Mouse (Mus musculus) intestine, embryonic 14.5 days (tissue): Measurements from ENCODE around the gene Mast4. TPM values are rescaled to one million over a fixed set of nuclear protein-coding genes. Genes with fewer than 3 reads are reported as not detected.

Experiments used
- ATAC-seq: fragments of 200-750 bp; cut with Nextera tagmentation; replicated peaks from 2 replicates; pipeline ENCODE4 v1.8.0; 2017; ENCODE audit warnings: low read depth, moderate number of reproducible peaks, moderate TSS enrichment, moderate library complexity; ENCODE audit not compliant: low FRiP score, low TSS enrichment
- DNase-seq: peaks from one replicate; pipeline ENCODE4 v3.0.0-alpha.2; 2018; ENCODE audit warnings: low spot score
- H3K27ac ChIP-seq: fragments of 300-500 bp; sonication (generic); 2 replicates; pipeline ENCODE4 v1.5.1; 2014; ENCODE audit warnings: low read depth, mild to moderate bottlenecking, control low read depth
- H3K27me3 ChIP-seq: fragments of 300-500 bp; sonication (generic); replicated peaks from 2 replicates; pipeline ENCODE4 v1.6.1; 2014; ENCODE audit warnings: low read length, control low read depth; ENCODE audit not compliant: control insufficient read depth, insufficient read depth
- H3K36me3 ChIP-seq: fragments of 300-500 bp; sonication (generic); 2 replicates; pipeline ENCODE4 v1.6.1; 2014; ENCODE audit warnings: low read length, control low read depth; ENCODE audit not compliant: control insufficient read depth, insufficient read depth
- H3K4me1 ChIP-seq: fragments of 300-500 bp; sonication (generic); replicated peaks from 2 replicates; pipeline ENCODE4 v1.6.1; 2014; ENCODE audit warnings: low read length, control low read depth, mixed read lengths; ENCODE audit not compliant: control insufficient read depth, insufficient read depth
- H3K4me2 ChIP-seq: fragments of 300-500 bp; sonication (generic); 2 replicates; pipeline ENCODE4 v1.6.1; 2014; ENCODE audit warnings: low read length
- H3K4me3 ChIP-seq: fragments of 300-500 bp; sonication (generic); 2 replicates; pipeline ENCODE4 v1.5.1; 2014; ENCODE audit warnings: low read depth, low read length, control low read depth, mixed read lengths
- H3K9ac ChIP-seq: fragments of 300-500 bp; sonication (generic); 2 replicates; pipeline ENCODE4 v1.6.1; 2014; ENCODE audit warnings: mild to moderate bottlenecking, low read length
- H3K9me3 ChIP-seq: fragments of 300-500 bp; sonication (generic); 2 replicates; pipeline ENCODE4 v1.6.1; 2016; ENCODE audit warnings: low read length, control low read depth; ENCODE audit not compliant: control insufficient read depth
- WGBS: fragments of 180-500 bp; shearing (Covaris S2); extraction: QIAGEN DNeasy Blood & Tissue Kit; methylation state at CpG from one replicate; pipeline ENCODE4 v1.1.7; 2014; 5-methylcytosine and 5-hydroxymethylcytosine counted together
- polyA plus RNA-seq: library from polyadenylated mRNA; unstranded; fragments of >200 nt; fragmentation: Nextera tagmentation; extraction: Ambion mirVana; gene quantifications from 2 replicates; pipeline ENCODE4 v1.2.1, GENCODE M21; 2014

Mast4 gene
- polyA plus RNA-seq, 1 experiment from 2014 or later, result 31.9 TPM

DNA sequence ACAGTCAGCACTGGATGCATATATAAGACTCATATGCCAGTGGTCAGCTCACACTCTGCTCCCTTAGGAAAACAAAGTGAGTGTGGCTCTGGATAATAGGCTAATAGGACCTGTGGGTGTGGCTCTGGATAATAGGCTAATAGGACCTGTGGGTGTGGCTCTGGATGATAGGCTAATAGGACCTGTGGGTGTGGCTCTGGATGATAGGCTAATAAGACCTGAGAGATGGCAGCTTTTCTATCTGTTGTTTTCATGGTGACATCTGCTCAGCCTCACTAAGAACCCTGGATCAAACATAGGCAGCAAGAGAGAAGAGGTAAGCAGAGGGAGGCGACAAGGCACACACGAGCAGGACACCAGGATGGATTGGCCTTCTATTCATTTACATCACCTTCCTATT, 483.7 kb downstream of the Mast4 start:
- Histone ChIP-seq H3K36me3 (peaks cover 5% of the 10 kb centered on the region; the same call in 1 of the 2 replicates), H3K27me3 (no peaks in the 10 kb centered on the region), H3K4me2 (no peak overlapping the region), H3K9me3 (no peaks in the 10 kb centered on the region), H3K27ac (no peak overlapping the region), H3K4me1 (0 out of 2 replicates have a peak, but pooled peaks cover under 1% of the 10 kb centered on the region), H3K4me3 (no peak overlapping the region), H3K9ac (no peak overlapping the region)
- DNase-seq (no peak), ATAC-seq (no peak)
- 67% methylated on average over 2 of the region's 2 CpGs for WGBS

DNA sequence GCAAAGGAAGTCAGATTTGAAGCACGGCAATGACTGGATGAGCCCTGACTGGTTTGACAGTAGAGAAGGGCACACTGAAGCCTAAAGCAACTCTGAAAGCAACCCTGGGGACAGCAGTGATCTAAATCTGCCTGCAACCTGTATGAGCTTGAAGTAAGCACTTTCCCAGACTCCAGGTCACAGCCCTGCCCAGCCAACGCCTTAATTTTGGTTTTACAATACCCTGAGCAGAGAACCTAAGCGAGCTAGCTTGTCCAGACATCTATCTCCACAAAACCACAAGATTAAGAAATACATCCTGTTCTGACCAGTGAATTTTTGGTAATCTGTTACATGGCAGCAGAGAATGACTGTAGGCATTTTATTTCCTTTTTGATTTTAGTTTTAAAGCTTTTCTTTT, 485.2 kb downstream of the Mast4 start:
- Histone ChIP-seq H3K4me3 (no peak overlapping the region), H3K27me3 (no peaks in the 10 kb centered on the region), H3K9me3 (no peaks in the 10 kb centered on the region), H3K27ac (no peak overlapping the region), H3K4me2 (no peak overlapping the region), H3K36me3 (peaks cover 5% of the 10 kb centered on the region; the same call in 1 of the 2 replicates), H3K4me1 (0 out of 2 replicates have a peak, but pooled peaks cover 4% of the 10 kb centered on the region), H3K9ac (no peak overlapping the region)
- ATAC-seq, result no peak
- DNase-seq, result peak; percentile 35
- WGBS, result 70% methylated on average over 3 of the region's 3 CpGs

DNA sequence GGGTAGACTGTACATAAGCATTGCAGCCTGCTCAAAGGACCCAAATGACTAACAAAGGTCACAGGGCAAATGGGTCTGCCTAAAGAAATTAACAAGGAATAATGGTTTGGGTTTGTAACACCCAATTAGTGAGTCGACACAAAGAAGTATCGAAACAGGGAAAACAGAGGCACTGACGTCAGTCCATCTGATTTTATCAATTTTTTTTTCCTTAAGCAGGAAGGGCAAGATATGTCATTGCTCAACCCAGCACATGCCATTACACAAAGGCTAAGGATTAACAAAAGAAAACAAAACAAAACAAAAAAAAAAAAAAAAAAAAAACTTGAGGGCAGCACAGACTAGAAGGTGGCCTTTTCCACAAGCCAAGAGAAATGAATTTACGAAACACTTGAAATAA, 487.8 kb downstream of the Mast4 start:
- no peak overlapping the region for H3K9ac ChIP-seq
- H3K4me2 ChIP-seq, result no peak overlapping the region
- H3K4me3 ChIP-seq, result no peak overlapping the region
- H3K36me3 ChIP-seq, result no peaks in the 10 kb centered on the region
- H3K27ac ChIP-seq, result no peak overlapping the region
- peaks cover 8% of the 10 kb centered on the region; the same call in 1 of the 2 replicates for H3K4me1 ChIP-seq
- 84% methylated on average over 4 of the region's 4 CpGs for WGBS
- H3K27me3 ChIP-seq, result no peaks in the 10 kb centered on the region
- no peaks in the 10 kb centered on the region for H3K9me3 ChIP-seq
- DNase-seq (no peak), ATAC-seq (no peak)

DNA sequence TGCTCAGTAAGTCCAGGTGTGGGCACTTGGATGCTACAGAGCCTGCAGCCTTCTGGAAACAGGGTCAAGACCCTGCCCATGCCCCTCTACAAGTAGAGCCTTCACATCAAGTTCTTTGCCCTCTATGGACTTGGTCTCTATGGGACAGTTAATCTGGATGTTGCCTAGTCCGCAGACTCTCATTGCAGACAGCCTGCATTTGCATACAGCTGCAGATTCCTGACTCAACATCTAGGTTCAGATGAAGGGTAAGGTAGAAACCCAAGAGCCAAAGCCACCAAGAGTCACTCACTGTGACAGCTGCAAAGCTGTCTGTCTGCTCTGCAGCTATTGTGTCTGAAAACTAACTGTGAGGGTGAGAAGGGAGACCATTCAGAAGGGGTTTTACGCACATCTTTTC, 491.6 kb downstream of the Mast4 start:
- Histone ChIP-seq H3K9me3 (no peaks in the 10 kb centered on the region), H3K4me1 (peaks cover 11% of the 10 kb centered on the region; the same call in 1 of the 2 replicates), H3K9ac (no peak overlapping the region), H3K36me3 (no peaks in the 10 kb centered on the region), H3K27me3 (no peaks in the 10 kb centered on the region), H3K4me2 (no peak overlapping the region), H3K27ac (no peak overlapping the region), H3K4me3 (no peak overlapping the region)
- ATAC-seq, result no peak
- 87% methylated on average over 2 of the region's 2 CpGs for WGBS
- DNase-seq, result peak; percentile 51

DNA sequence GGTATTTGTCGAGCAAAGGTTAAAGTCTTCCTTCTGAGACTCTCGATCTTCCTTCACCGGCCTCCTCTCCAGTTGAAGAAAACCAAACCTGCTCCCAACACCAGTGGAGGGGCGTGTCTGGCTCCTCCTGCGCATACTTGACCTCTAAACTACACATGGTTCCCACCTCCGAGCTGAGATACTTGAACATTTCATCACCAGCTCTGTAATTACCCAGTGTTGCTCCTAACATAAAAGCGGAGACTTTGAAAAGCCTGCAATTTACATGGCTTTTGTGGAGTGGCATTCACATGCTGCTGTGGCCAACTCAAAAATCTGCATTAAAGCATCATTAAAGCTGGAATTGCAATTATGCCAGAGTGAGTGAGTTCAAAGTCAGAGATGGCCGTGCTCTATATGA, 492.1 kb downstream of the Mast4 start:
- Histone ChIP-seq H3K9ac (no peak overlapping the region), H3K27me3 (no peaks in the 10 kb centered on the region), H3K36me3 (no peaks in the 10 kb centered on the region), H3K4me3 (no peak overlapping the region), H3K4me2 (no peak overlapping the region), H3K9me3 (no peaks in the 10 kb centered on the region), H3K27ac (no peak overlapping the region), H3K4me1 (peaks cover 11% of the 10 kb centered on the region; the same call in 1 of the 2 replicates)
- 37% methylated on average over 8 of the region's 8 CpGs for WGBS
- DNase-seq (peak; percentile 53), ATAC-seq (no peak)

DNA sequence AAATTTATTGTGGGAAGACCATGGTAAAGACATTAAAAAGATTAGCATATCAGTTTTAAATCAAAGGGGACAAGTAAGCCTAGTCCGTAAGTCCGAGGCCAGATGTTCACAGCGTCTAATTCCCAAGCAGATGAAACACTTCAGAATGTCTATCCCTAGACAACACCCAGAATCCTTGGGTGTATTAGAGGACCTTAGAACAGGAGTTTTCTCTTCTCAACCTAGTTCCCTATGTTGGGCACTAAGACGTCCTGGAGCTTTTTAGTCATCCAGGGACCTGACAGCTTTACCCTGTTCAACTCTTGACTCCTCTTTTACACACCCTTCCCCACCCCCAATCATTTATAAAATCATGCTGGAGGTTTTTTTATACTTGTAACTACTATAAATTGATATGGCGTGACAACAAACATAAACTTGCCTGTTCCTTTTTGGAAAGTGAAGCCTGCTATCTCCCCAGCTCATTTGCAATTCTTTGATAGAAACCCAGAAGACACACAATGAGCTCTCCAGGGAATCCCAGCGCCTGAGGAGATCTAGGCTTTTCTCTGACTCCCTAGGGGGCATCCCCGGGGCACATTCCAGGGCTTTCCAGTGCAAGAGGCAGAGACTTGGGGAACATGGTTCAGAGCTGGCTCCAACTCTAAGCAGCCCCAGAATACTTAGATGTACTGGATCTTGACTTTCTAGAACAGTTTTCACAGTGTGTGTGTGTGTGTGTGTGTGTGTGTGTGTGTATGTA, 494.4 kb downstream of the Mast4 start:
- Histone ChIP-seq H3K36me3 (no peaks in the 10 kb centered on the region), H3K27me3 (no peaks in the 10 kb centered on the region), H3K4me3 (no peak overlapping the region), H3K9ac (no peak overlapping the region), H3K4me2 (no peak overlapping the region), H3K4me1 (peaks cover 10% of the 10 kb centered on the region; the same call in 1 of the 2 replicates), H3K27ac (no peak overlapping the region), H3K9me3 (no peaks in the 10 kb centered on the region)
- WGBS, result 38% methylated on average over 7 of the region's 7 CpGs
- ATAC-seq, result no peak
- peak; percentile 35 for DNase-seq

DNA sequence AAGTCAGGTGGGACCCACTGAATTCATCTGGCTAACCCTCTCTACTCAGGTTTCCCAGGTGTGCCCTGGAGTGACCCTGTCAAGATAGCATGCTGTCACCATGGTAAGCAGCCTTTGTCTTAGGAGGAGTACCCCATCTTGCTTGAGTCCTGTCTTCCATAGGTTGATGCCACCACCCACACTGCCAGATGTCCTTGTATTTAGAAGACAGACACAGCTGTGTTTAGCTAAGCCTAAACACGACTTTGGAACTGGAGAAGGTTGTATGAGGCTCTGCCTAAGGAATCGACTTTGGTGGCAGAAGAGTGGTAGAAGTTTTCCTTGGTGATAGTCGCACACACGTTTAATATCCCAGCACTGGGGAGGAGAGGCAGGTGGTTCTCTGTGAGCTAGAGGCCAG, 496.9 kb downstream of the Mast4 start:
- ATAC-seq, result no peak
- Histone ChIP-seq H3K4me3 (no peak overlapping the region), H3K9ac (no peak overlapping the region), H3K4me2 (no peak overlapping the region), H3K27ac (no peak overlapping the region), H3K36me3 (no peaks in the 10 kb centered on the region; the same call in 1 of the 2 replicates), H3K9me3 (no peaks in the 10 kb centered on the region), H3K27me3 (no peaks in the 10 kb centered on the region), H3K4me1 (peaks cover 6% of the 10 kb centered on the region; the same call in 1 of the 2 replicates)
- DNase-seq, result peak; percentile 49
- 51% methylated on average over 4 of the region's 4 CpGs for WGBS

DNA sequence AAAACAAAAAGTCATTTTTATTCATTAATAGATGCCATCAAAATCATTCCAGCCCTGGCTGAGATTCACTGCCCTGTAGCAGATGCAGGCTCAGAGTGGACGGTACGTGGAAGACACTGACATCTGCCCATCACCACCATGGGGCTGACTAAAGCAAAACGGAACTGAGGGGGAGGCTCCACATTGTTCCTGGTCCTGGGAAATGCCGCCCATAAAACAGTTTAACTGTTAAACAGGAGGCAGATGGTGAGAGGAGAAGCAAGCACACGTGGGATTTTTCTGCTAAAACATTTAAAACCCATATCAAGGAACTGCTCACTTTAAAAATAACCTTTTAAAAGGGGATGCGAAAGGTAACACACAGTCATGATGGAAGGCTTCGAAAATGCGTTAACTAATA, 499.0 kb downstream of the Mast4 start:
- ATAC-seq (no peak), DNase-seq (peak; percentile 20)
- Histone ChIP-seq H3K36me3 (no peaks in the 10 kb centered on the region; the same call in 1 of the 2 replicates), H3K27me3 (no peaks in the 10 kb centered on the region), H3K4me1 (0 out of 2 replicates have a peak, but pooled peaks cover 6% of the 10 kb centered on the region), H3K27ac (no peak overlapping the region), H3K4me2 (no peak overlapping the region), H3K9me3 (no peaks in the 10 kb centered on the region), H3K4me3 (no peak overlapping the region), H3K9ac (no peak overlapping the region)
- WGBS, result 64% methylated on average over 8 of the region's 8 CpGs

DNA sequence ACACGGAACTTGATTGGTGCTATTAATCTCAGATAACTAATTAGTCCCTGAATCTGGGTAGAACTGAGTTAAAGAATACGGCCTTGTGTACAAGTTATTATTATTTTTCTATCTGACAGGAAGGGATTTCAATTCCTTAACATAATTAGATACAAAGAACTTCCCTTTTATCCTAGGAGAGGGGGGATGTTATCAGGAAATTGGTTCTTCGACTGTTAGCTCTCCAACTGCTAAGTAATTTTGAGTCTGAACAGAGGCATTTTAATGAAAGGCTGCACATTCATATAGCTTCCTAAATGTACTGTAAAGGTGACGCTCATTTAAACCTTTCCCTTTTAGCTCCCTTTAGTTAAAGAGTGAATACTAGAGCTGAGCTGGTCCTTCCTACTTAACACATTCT, 516.0 kb downstream of the Mast4 start:
- Histone ChIP-seq H3K36me3 (no peaks in the 10 kb centered on the region), H3K4me3 (no peak overlapping the region), H3K27me3 (no peaks in the 10 kb centered on the region), H3K9ac (no peak overlapping the region), H3K27ac (no peak overlapping the region), H3K4me2 (no peak overlapping the region), H3K4me1 (no peaks in the 10 kb centered on the region), H3K9me3 (no peaks in the 10 kb centered on the region)
- DNase-seq (no peak), ATAC-seq (no peak)
- 68% methylated on average over 4 of the region's 4 CpGs for WGBS
